Mouse (Mus musculus) brain, embryonic 14.5 days (tissue): ENCODE measurements around the gene Ntmt1.
A peak's percentile ranks its signal among the peaks of the same experiment; 100 is the strongest.

Source experiments
- CTCF ChIP-seq: fragments of 200-500 bp; IDR thresholded peaks from 2 replicates; pipeline ENCODE4 v1.5.1; 2012; ENCODE audit warnings: inconsistent platforms, mild to moderate bottlenecking, moderate library complexity, borderline replicate concordance; ENCODE audit not compliant: insufficient read depth, insufficient read length; ENCODE audit errors: extremely low read depth
- POLR2A ChIP-seq: fragments of 200-500 bp; IDR thresholded peaks from 2 replicates; pipeline ENCODE4 v1.6.1; 2012; ENCODE audit warnings: mild to moderate bottlenecking, inconsistent platforms, borderline replicate concordance; ENCODE audit not compliant: poor library complexity, insufficient read depth, insufficient read length, severe bottlenecking; ENCODE audit errors: extremely low read depth

- TF ChIP-seq CTCF (peak; percentile 90), POLR2A (peak; percentile 28; the same call in 1 of the 2 replicates)
Measured at GRCm38 (mm10) chr2:30827749-30828475, 20.3 kb downstream of the Ntmt1 start.
